Mouse (Mus musculus): ENCODE data around the gene Med17. TPM values are rescaled to one million over a fixed set of nuclear protein-coding genes. Genes with fewer than 3 reads are reported as not detected.

Gene Med17
- polyA plus RNA-seq, 1 experiment: 17.3 TPM

- H3K4me3 ChIP-seq (ENCODE audit: control insufficient read depth, low read depth, low read length): no peak overlapping the region
- no peaks in the 10 kb centered on the region; the same call in none of the 2 replicates for H3K36me3 ChIP-seq (ENCODE audit: control insufficient read depth, insufficient read depth, low read length)
- no peaks in the 10 kb centered on the region for H3K27me3 ChIP-seq (ENCODE audit: control insufficient read depth, insufficient read depth, low read length)
- H3K27ac ChIP-seq (ENCODE audit: control insufficient read depth, insufficient read depth, low read depth, low read length): no peak overlapping the region
- no peaks in the 10 kb centered on the region for H3K4me1 ChIP-seq (ENCODE audit: control insufficient read depth, insufficient read depth, low read length)
- TF ChIP-seq POLR2A (IDR thresholded peaks at IDR 0.05; ENCODE audit: control insufficient read depth, low read depth, low read length): no peak
- no peak for TF ChIP-seq CTCF (IDR thresholded peaks at IDR 0.05; ENCODE audit: control insufficient read depth, insufficient read depth, insufficient replicate concordance, low read depth, low read length)
Observed at GRCm38 (mm10) chr9:15287846-15288245, 8.1 kb upstream of the Med17 start.

- Histone ChIP-seq H3K4me3 (ENCODE audit: control insufficient read depth, low read depth, low read length) (no peak overlapping the region), H3K27me3 (ENCODE audit: control insufficient read depth, insufficient read depth, low read length) (no peaks in the 10 kb centered on the region), H3K4me1 (ENCODE audit: control insufficient read depth, insufficient read depth, low read length) (peaks cover 2% of the 10 kb centered on the region; the same call in 1 of the 2 replicates)
Observed at GRCm38 (mm10) chr9:15285443-15285842, 5.7 kb upstream of the Med17 start.

GRCm38 (mm10) chr9:15280491-15280879, 754 bp upstream of the Med17 start:
- peak overlapping the region; percentile 57; the same call in 1 of the 2 replicates for H3K27ac ChIP-seq (ENCODE audit: control insufficient read depth, insufficient read depth, low read depth, low read length)

More at GRCm38 (mm10) chr9:15285443-15285842, 5.7 kb upstream of the Med17 start:
- Histone ChIP-seq H3K36me3 (ENCODE audit: control insufficient read depth, insufficient read depth, low read length) (no peaks in the 10 kb centered on the region), H3K27ac (ENCODE audit: control insufficient read depth, insufficient read depth, low read depth, low read length) (no peak overlapping the region)
- TF ChIP-seq CTCF (IDR thresholded peaks at IDR 0.05; ENCODE audit: control insufficient read depth, insufficient read depth, insufficient replicate concordance, low read depth, low read length): peak; percentile 9; the same call in 1 of the 2 replicates
- no peak for TF ChIP-seq POLR2A (IDR thresholded peaks at IDR 0.05; ENCODE audit: control insufficient read depth, low read depth, low read length)

GRCm38 (mm10) chr9:15279139-15279648, 537 bp downstream of the Med17 start:
- TF ChIP-seq CTCF (IDR thresholded peaks at IDR 0.05; ENCODE audit: control insufficient read depth, insufficient read depth, insufficient replicate concordance, low read depth, low read length) (no peak), POLR2A (IDR thresholded peaks at IDR 0.05; ENCODE audit: control insufficient read depth, low read depth, low read length) (no peak)
- peak overlapping the region; percentile 89 for H3K27ac ChIP-seq (ENCODE audit: control insufficient read depth, insufficient read depth, low read depth, low read length)
- no peaks in the 10 kb centered on the region for H3K36me3 ChIP-seq (ENCODE audit: control insufficient read depth, insufficient read depth, low read length)
- H3K4me1 ChIP-seq (ENCODE audit: control insufficient read depth, insufficient read depth, low read length): peaks cover 3% of the 10 kb centered on the region; the same call in 1 of the 2 replicates
- peak overlapping the region; percentile 97 for H3K4me3 ChIP-seq (ENCODE audit: control insufficient read depth, low read depth, low read length)
- H3K27me3 ChIP-seq (ENCODE audit: control insufficient read depth, insufficient read depth, low read length): no peaks in the 10 kb centered on the region

More at GRCm38 (mm10) chr9:15280491-15280879, 754 bp upstream of the Med17 start:
- Histone ChIP-seq H3K27me3 (ENCODE audit: control insufficient read depth, insufficient read depth, low read length) (no peaks in the 10 kb centered on the region), H3K36me3 (ENCODE audit: control insufficient read depth, insufficient read depth, low read length) (no peaks in the 10 kb centered on the region), H3K4me3 (ENCODE audit: control insufficient read depth, low read depth, low read length) (peak overlapping the region; percentile 97), H3K4me1 (ENCODE audit: control insufficient read depth, insufficient read depth, low read length) (peaks cover 3% of the 10 kb centered on the region; the same call in 1 of the 2 replicates)
- TF ChIP-seq POLR2A (IDR thresholded peaks at IDR 0.05; ENCODE audit: control insufficient read depth, low read depth, low read length) (no peak), CTCF (IDR thresholded peaks at IDR 0.05; ENCODE audit: control insufficient read depth, insufficient read depth, insufficient replicate concordance, low read depth, low read length) (no peak)

GRCm38 (mm10) chr9:15278343-15278742, 1.4 kb downstream of the Med17 start:
- Histone ChIP-seq H3K27me3 (ENCODE audit: control insufficient read depth, insufficient read depth, low read length) (no peaks in the 10 kb centered on the region), H3K4me1 (ENCODE audit: control insufficient read depth, insufficient read depth, low read length) (peaks cover 3% of the 10 kb centered on the region; the same call in 1 of the 2 replicates), H3K4me3 (ENCODE audit: control insufficient read depth, low read depth, low read length) (no peak overlapping the region), H3K27ac (ENCODE audit: control insufficient read depth, insufficient read depth, low read depth, low read length) (no peak overlapping the region), H3K36me3 (ENCODE audit: control insufficient read depth, insufficient read depth, low read length) (no peaks in the 10 kb centered on the region)
- TF ChIP-seq CTCF (IDR thresholded peaks at IDR 0.05; ENCODE audit: control insufficient read depth, insufficient read depth, insufficient replicate concordance, low read depth, low read length): no peak

GRCm38 (mm10) chr9:15276855-15277254, 2.9 kb downstream of the Med17 start:
- no peak overlapping the region for H3K27ac ChIP-seq (ENCODE audit: control insufficient read depth, insufficient read depth, low read depth, low read length)
- H3K4me1 ChIP-seq (ENCODE audit: control insufficient read depth, insufficient read depth, low read length): peaks cover 3% of the 10 kb centered on the region; the same call in 1 of the 2 replicates
- no peak for TF ChIP-seq POLR2A (IDR thresholded peaks at IDR 0.05; ENCODE audit: control insufficient read depth, low read depth, low read length)
- no peak for TF ChIP-seq CTCF (IDR thresholded peaks at IDR 0.05; ENCODE audit: control insufficient read depth, insufficient read depth, insufficient replicate concordance, low read depth, low read length)
- H3K36me3 ChIP-seq (ENCODE audit: control insufficient read depth, insufficient read depth, low read length): peaks cover 1% of the 10 kb centered on the region; the same call in 1 of the 2 replicates
- no peaks in the 10 kb centered on the region for H3K27me3 ChIP-seq (ENCODE audit: control insufficient read depth, insufficient read depth, low read length)
- H3K4me3 ChIP-seq (ENCODE audit: control insufficient read depth, low read depth, low read length): no peak overlapping the region

- peaks cover 3% of the 10 kb centered on the region; the same call in 1 of the 2 replicates for H3K36me3 ChIP-seq (ENCODE audit: control insufficient read depth, insufficient read depth, low read length)
- TF ChIP-seq CTCF (IDR thresholded peaks at IDR 0.05; ENCODE audit: control insufficient read depth, insufficient read depth, insufficient replicate concordance, low read depth, low read length) (no peak), POLR2A (IDR thresholded peaks at IDR 0.05; ENCODE audit: control insufficient read depth, low read depth, low read length) (no peak)
- no peak overlapping the region for H3K27ac ChIP-seq (ENCODE audit: control insufficient read depth, insufficient read depth, low read depth, low read length)
- H3K4me1 ChIP-seq (ENCODE audit: control insufficient read depth, insufficient read depth, low read length): no peaks in the 10 kb centered on the region
- H3K4me3 ChIP-seq (ENCODE audit: control insufficient read depth, low read depth, low read length): no peak overlapping the region
- no peaks in the 10 kb centered on the region for H3K27me3 ChIP-seq (ENCODE audit: control insufficient read depth, insufficient read depth, low read length)
Observed at GRCm38 (mm10) chr9:15273981-15274380, 5.8 kb downstream of the Med17 start.

Measured in testis, adult 2 months (tissue).